Mouse (Mus musculus) midbrain, embryonic 16.5 days (tissue): Measurements from ENCODE around the gene Ythdf2. TPM values are rescaled to one million over a fixed set of nuclear protein-coding genes. Genes with fewer than 3 reads are reported as not detected.
"Not testable (repeated sequence)": the region's sequence is repeated elsewhere in the genome, so short reads cannot be mapped to it uniquely, and the experiment has no call there.

ENCODE experiments used
- ATAC-seq: fragments of 200-750 bp; cut with Nextera tagmentation; 2 replicates; pipeline ENCODE4 v1.8.0; 2017; ENCODE audit warnings: moderate TSS enrichment
- H3K27ac ChIP-seq: fragments of 300-500 bp; sonication (generic); 2 replicates; pipeline ENCODE4 v1.5.1; 2014; ENCODE audit warnings: mild to moderate bottlenecking, low read length, mixed read lengths
- H3K27me3 ChIP-seq: fragments of 300-500 bp; sonication (generic); 2 replicates; pipeline ENCODE4 v1.6.1; 2014; ENCODE audit warnings: low read depth, low read length, mixed read lengths; ENCODE audit not compliant: control insufficient read depth, insufficient read depth
- H3K36me3 ChIP-seq: fragments of 300-500 bp; sonication (generic); 2 replicates; pipeline ENCODE4 v1.6.1; 2014; ENCODE audit warnings: mild to moderate bottlenecking, low read length, moderate library complexity, mixed read lengths; ENCODE audit not compliant: control insufficient read depth, insufficient read depth
- H3K4me1 ChIP-seq: fragments of 300-500 bp; sonication (generic); 2 replicates; pipeline ENCODE4 v1.6.1; 2014; ENCODE audit warnings: mild to moderate bottlenecking, low read length, mixed read lengths; ENCODE audit not compliant: control insufficient read depth, insufficient read depth
- H3K4me2 ChIP-seq: fragments of 300-500 bp; sonication (generic); 2 replicates; pipeline ENCODE4 v1.6.1; 2014; ENCODE audit warnings: mild to moderate bottlenecking, low read length, mixed read lengths
- H3K4me3 ChIP-seq: fragments of 300-500 bp; sonication (generic); 2 replicates; pipeline ENCODE4 v1.5.1; 2014; ENCODE audit warnings: low read depth, mild to moderate bottlenecking, low read length, moderate library complexity, mixed read lengths
- H3K9ac ChIP-seq: fragments of 300-500 bp; sonication (generic); 2 replicates; pipeline ENCODE4 v1.6.1; 2014; ENCODE audit warnings: low read depth, low read length, mixed read lengths
- H3K9me3 ChIP-seq: fragments of 300-500 bp; sonication (generic); replicated peaks from 2 replicates; pipeline ENCODE4 v1.6.1; 2014; ENCODE audit warnings: mild to moderate bottlenecking, low read length, mixed read lengths; ENCODE audit not compliant: control insufficient read depth, poor library complexity, severe bottlenecking
- WGBS: fragments of 180-500 bp; shearing (Covaris S2); extraction: QIAGEN DNeasy Blood & Tissue Kit; methylation state at CpG from one replicate; pipeline ENCODE4 v1.1.7; 2014; 5-methylcytosine and 5-hydroxymethylcytosine counted together
- polyA plus RNA-seq: library from polyadenylated mRNA; unstranded; fragments of >200 nt; fragmentation: Nextera tagmentation; extraction: Ambion mirVana; gene quantifications from 2 replicates; pipeline ENCODE4 v1.2.1, GENCODE M21; 2015

Ythdf2 gene
- polyA plus RNA-seq, 1 experiment from 2014 or later: 109 TPM

- Histone ChIP-seq H3K9me3 (no peaks in the 10 kb centered on the region), H3K9ac (no peak overlapping the region), H3K4me1 (no peaks in the 10 kb centered on the region), H3K27me3 (no peaks in the 10 kb centered on the region), H3K4me3 (no peak overlapping the region), H3K27ac (no peak overlapping the region), H3K4me2 (no peak overlapping the region), H3K36me3 (peaks cover 11% of the 10 kb centered on the region)
- no peak for ATAC-seq
- WGBS: 85% methylated on average over 5 of the region's 5 CpGs
Measured at GRCm38 (mm10) chr4:132247451-132247997, 35.4 kb upstream of the Ythdf2 start.

- no peak overlapping the region for H3K9ac ChIP-seq
- no peaks in the 10 kb centered on the region for H3K27me3 ChIP-seq
- H3K4me1 ChIP-seq: no peaks in the 10 kb centered on the region
- no peak overlapping the region for H3K4me3 ChIP-seq
- no peak overlapping the region for H3K4me2 ChIP-seq
- WGBS: 91% methylated on average over 3 of the region's 3 CpGs
- no peak for ATAC-seq
- no peaks in the 10 kb centered on the region for H3K9me3 ChIP-seq
- H3K27ac ChIP-seq: no peak overlapping the region
- H3K36me3 ChIP-seq: peaks cover 5% of the 10 kb centered on the region; the same call in 1 of the 2 replicates
Measured at GRCm38 (mm10) chr4:132245643-132246042, 33.5 kb upstream of the Ythdf2 start.

- H3K9ac ChIP-seq: no peak overlapping the region
- no peak overlapping the region for H3K4me2 ChIP-seq
- H3K9me3 ChIP-seq: no peaks in the 10 kb centered on the region
- no peaks in the 10 kb centered on the region for H3K4me1 ChIP-seq
- no peak overlapping the region for H3K4me3 ChIP-seq
- H3K27me3 ChIP-seq: no peaks in the 10 kb centered on the region
- WGBS: 85% methylated on average over 3 of the region's 3 CpGs
- peaks cover 11% of the 10 kb centered on the region for H3K36me3 ChIP-seq
- no peak for ATAC-seq
- H3K27ac ChIP-seq: no peak overlapping the region
Measured at GRCm38 (mm10) chr4:132241208-132241607, 29.1 kb upstream of the Ythdf2 start.

- Histone ChIP-seq H3K4me1 (no peaks in the 10 kb centered on the region), H3K4me2 (no peak overlapping the region), H3K27me3 (no peaks in the 10 kb centered on the region), H3K36me3 (peaks cover 13% of the 10 kb centered on the region), H3K9ac (no peak overlapping the region), H3K27ac (no peak overlapping the region), H3K4me3 (no peak overlapping the region), H3K9me3 (no peaks in the 10 kb centered on the region)
- WGBS: 89% methylated on average over 3 of the region's 3 CpGs
- no peak for ATAC-seq
Measured at GRCm38 (mm10) chr4:132240367-132240766, 28.3 kb upstream of the Ythdf2 start.

GRCm38 (mm10) chr4:132238356-132238755, 26.3 kb upstream of the Ythdf2 start:
- no peak for ATAC-seq
- Histone ChIP-seq H3K27me3 (no peaks in the 10 kb centered on the region), H3K9ac (no peak overlapping the region), H3K4me1 (no peaks in the 10 kb centered on the region), H3K4me3 (no peak overlapping the region), H3K36me3 (peaks cover 22% of the 10 kb centered on the region), H3K27ac (no peak overlapping the region), H3K4me2 (no peak overlapping the region), H3K9me3 (no peaks in the 10 kb centered on the region)
- 90% methylated on average over 4 of the region's 4 CpGs for WGBS

- Histone ChIP-seq H3K4me2 (no peak overlapping the region), H3K27ac (no peak overlapping the region), H3K4me3 (no peak overlapping the region), H3K27me3 (no peaks in the 10 kb centered on the region), H3K9ac (no peak overlapping the region), H3K36me3 (peaks cover 39% of the 10 kb centered on the region), H3K9me3 (no peaks in the 10 kb centered on the region), H3K4me1 (no peaks in the 10 kb centered on the region)
- no peak for ATAC-seq
- WGBS: 94% methylated on average over 8 of the region's 8 CpGs
Measured at GRCm38 (mm10) chr4:132234710-132235109, 22.6 kb upstream of the Ythdf2 start.

- 94% methylated on average over 5 of the region's 5 CpGs for whole genome bisulfite sequencing
- ATAC-seq: no peak
- H3K27ac ChIP-seq: no peak overlapping the region
- H3K4me1 ChIP-seq: no peaks in the 10 kb centered on the region
- no peak overlapping the region for H3K9ac ChIP-seq
- no peaks in the 10 kb centered on the region for H3K27me3 ChIP-seq
- no peak overlapping the region for H3K4me2 ChIP-seq
- H3K4me3 ChIP-seq: no peak overlapping the region
- peaks cover 55% of the 10 kb centered on the region for H3K36me3 ChIP-seq
- no peaks in the 10 kb centered on the region for H3K9me3 ChIP-seq
Measured at GRCm38 (mm10) chr4:132230422-132230821, 18.3 kb upstream of the Ythdf2 start.

GRCm38 (mm10) chr4:132222001-132222400, 9.9 kb upstream of the Ythdf2 start:
- H3K4me3 ChIP-seq, H3K4me1 ChIP-seq, ATAC-seq, H3K4me2 ChIP-seq, H3K9me3 ChIP-seq, H3K9ac ChIP-seq, H3K27me3 ChIP-seq, H3K27ac ChIP-seq: not testable (repeated sequence)
- H3K36me3 ChIP-seq: peaks cover 20% of the 10 kb centered on the region
- WGBS: 91% methylated on average over 5 of the region's 5 CpGs

GRCm38 (mm10) chr4:132218439-132218838, 6.3 kb upstream of the Ythdf2 start:
- WGBS: 86% methylated on average over 6 of the region's 6 CpGs
- H3K27ac ChIP-seq: not testable (repeated sequence)

More at GRCm38 (mm10) chr4:132218439-132218838, 6.3 kb upstream of the Ythdf2 start:
- not testable (repeated sequence) for H3K9ac ChIP-seq, H3K4me2 ChIP-seq, H3K4me3 ChIP-seq, H3K27me3 ChIP-seq, H3K36me3 ChIP-seq, H3K9me3 ChIP-seq, ATAC-seq, H3K4me1 ChIP-seq
